Mouse (Mus musculus) ES-Bruce4 (cell line): ENCODE measurements at regions not wholly inside any gene's neighbourhood (a gene's known extent, or its start where the extent isn't known, plus 50 kb on each side); places are given as distances from the start of the nearest gene placed in this dataset.

ENCODE experiments used
- H3K27ac ChIP-seq: 2 replicates; pipeline ENCODE4 v1.5.1; 2012; ENCODE audit warnings: low read length, inconsistent platforms; ENCODE audit not compliant: insufficient read depth
- H3K27me3 ChIP-seq: 2 replicates; pipeline ENCODE4 v1.6.1; 2012; ENCODE audit warnings: mild to moderate bottlenecking, low read length, inconsistent platforms; ENCODE audit not compliant: control insufficient read depth, poor library complexity, insufficient read depth, severe bottlenecking
- H3K36me3 ChIP-seq: 2 replicates; pipeline ENCODE4 v1.6.1; 2012; ENCODE audit warnings: inconsistent platforms, mild to moderate bottlenecking, low read length, moderate library complexity; ENCODE audit not compliant: control insufficient read depth, poor library complexity, insufficient read depth, severe bottlenecking
- H3K4me1 ChIP-seq: one replicate; pipeline ENCODE4 v1.8.1; 2011; ENCODE audit warnings: low read length; ENCODE audit not compliant: control insufficient read depth, insufficient read depth
- H3K4me3 ChIP-seq: 2 replicates; pipeline ENCODE4 v1.5.1; 2011; ENCODE audit warnings: low read depth, mild to moderate bottlenecking, low read length
- H3K9ac ChIP-seq: 2 replicates; pipeline ENCODE4 v1.6.1; 2012; ENCODE audit warnings: low read depth, mild to moderate bottlenecking, inconsistent platforms; ENCODE audit not compliant: poor library complexity, severe bottlenecking
- H3K9me3 ChIP-seq: replicated peaks from 2 replicates; pipeline ENCODE4 v1.6.1; 2012; ENCODE audit warnings: mild to moderate bottlenecking, low read length, inconsistent platforms; ENCODE audit not compliant: control insufficient read depth, poor library complexity, insufficient read depth, severe bottlenecking
- CTCF ChIP-seq: IDR thresholded peaks from one replicate; pipeline ENCODE4 v1.8.1; 2011; ENCODE audit warnings: low read depth, low read length
- EP300 ChIP-seq: IDR thresholded peaks from 2 replicates; pipeline ENCODE4 v1.6.1; 2011; ENCODE audit warnings: low read depth, low read length; ENCODE audit not compliant: insufficient read depth
- POLR2A ChIP-seq: IDR thresholded peaks from one replicate; pipeline ENCODE4 v1.8.1; 2011; ENCODE audit warnings: low read length; ENCODE audit not compliant: insufficient read depth

GRCm38 (mm10) chr12:39851610-39852009 is 186.2 kb downstream of the Arl4a start:
- H3K4me1 ChIP-seq, result no peaks in the 10 kb centered on the region
- no peaks in the 10 kb centered on the region for H3K27me3 ChIP-seq
- no peak for TF ChIP-seq POLR2A
- TF ChIP-seq EP300, result no peak
- no peak for TF ChIP-seq CTCF
- H3K27ac ChIP-seq, result no peak overlapping the region
- no peak overlapping the region for H3K4me3 ChIP-seq
- no peaks in the 10 kb centered on the region for H3K9me3 ChIP-seq
- no peaks in the 10 kb centered on the region for H3K36me3 ChIP-seq
- H3K9ac ChIP-seq, result no peak overlapping the region

- TF ChIP-seq CTCF, result no peak
- no peak for TF ChIP-seq EP300
- TF ChIP-seq POLR2A, result no peak
- no peak overlapping the region for H3K4me3 ChIP-seq
These were observed 188.3 kb downstream of the Arl4a start for GRCm38 (mm10) chr12:39849346-39850058.

GRCm38 (mm10) chr12:39840615-39841014 is 197.2 kb downstream of the Arl4a start:
- no peak overlapping the region for H3K9ac ChIP-seq
- no peaks in the 10 kb centered on the region for H3K27me3 ChIP-seq
- peaks cover 3% of the 10 kb centered on the region for H3K4me1 ChIP-seq
- H3K4me3 ChIP-seq, result no peak overlapping the region
- no peaks in the 10 kb centered on the region for H3K9me3 ChIP-seq
- no peaks in the 10 kb centered on the region for H3K36me3 ChIP-seq
- no peak for TF ChIP-seq POLR2A
- TF ChIP-seq EP300, result no peak
- no peak for TF ChIP-seq CTCF
- H3K27ac ChIP-seq, result no peak overlapping the region

More at GRCm38 (mm10) chr12:39849346-39850058, 188.3 kb downstream of the Arl4a start:
- Histone ChIP-seq H3K27me3 (no peaks in the 10 kb centered on the region), H3K9ac (no peak overlapping the region), H3K9me3 (no peaks in the 10 kb centered on the region), H3K27ac (no peak overlapping the region), H3K4me1 (no peaks in the 10 kb centered on the region), H3K36me3 (no peaks in the 10 kb centered on the region)

- Histone ChIP-seq H3K9ac (no peak overlapping the region), H3K36me3 (no peaks in the 10 kb centered on the region), H3K9me3 (no peaks in the 10 kb centered on the region), H3K27ac (no peak overlapping the region), H3K27me3 (no peaks in the 10 kb centered on the region), H3K4me3 (no peak overlapping the region), H3K4me1 (peaks cover 3% of the 10 kb centered on the region)
- TF ChIP-seq EP300 (no peak), POLR2A (no peak), CTCF (no peak)
These were observed 197.6 kb downstream of the Arl4a start for GRCm38 (mm10) chr12:39840179-39840578.

- Histone ChIP-seq H3K27ac (no peak overlapping the region), H3K9me3 (no peaks in the 10 kb centered on the region), H3K27me3 (no peaks in the 10 kb centered on the region), H3K4me3 (no peak overlapping the region), H3K36me3 (no peaks in the 10 kb centered on the region), H3K4me1 (no peaks in the 10 kb centered on the region), H3K9ac (no peak overlapping the region)
- TF ChIP-seq POLR2A (no peak), CTCF (no peak), EP300 (no peak)
These were observed 206.7 kb downstream of the Arl4a start for GRCm38 (mm10) chr12:39831079-39831478.

GRCm38 (mm10) chr12:39830530-39830929 is 207.3 kb downstream of the Arl4a start:
- H3K36me3 ChIP-seq, result no peaks in the 10 kb centered on the region
- no peaks in the 10 kb centered on the region for H3K27me3 ChIP-seq
- no peaks in the 10 kb centered on the region for H3K4me1 ChIP-seq
- no peak overlapping the region for H3K27ac ChIP-seq
- H3K4me3 ChIP-seq, result no peak overlapping the region
- H3K9me3 ChIP-seq, result no peaks in the 10 kb centered on the region
- TF ChIP-seq EP300 (no peak), POLR2A (no peak)
- H3K9ac ChIP-seq, result no peak overlapping the region
